Mouse (Mus musculus) myocyte (in vitro differentiated cells): ENCODE results near the gene Lsm6. TPM values are rescaled to one million over a fixed set of nuclear protein-coding genes. Genes with fewer than 3 reads are reported as not detected.

Experiments used
- H3K27me3 ChIP-seq: one replicate; pipeline ENCODE4 v1.6.1; 2011; ENCODE audit not compliant: control insufficient read depth, insufficient read depth, insufficient read length
- H3K36me3 ChIP-seq: one replicate; pipeline ENCODE4 v1.6.1; 2011; ENCODE audit not compliant: control insufficient read depth, insufficient read depth
- H3K4me2 ChIP-seq: one replicate; pipeline ENCODE4 v1.6.1; 2011; ENCODE audit warnings: low read depth, control low read depth
- H3K4me3 ChIP-seq: one replicate; pipeline ENCODE4 v1.5.1; 2011; ENCODE audit warnings: mild to moderate bottlenecking, control low read depth, moderate library complexity
- H3K79me2 ChIP-seq: one replicate; pipeline ENCODE4 v1.6.1; 2011; ENCODE audit not compliant: control insufficient read depth, insufficient read depth
- H3ac ChIP-seq: one replicate; pipeline ENCODE4 v1.6.1; 2011; ENCODE audit not compliant: control insufficient read depth, insufficient read length
- CEBPB ChIP-seq: IDR thresholded peaks from 2 replicates; pipeline ENCODE4 v1.6.1; 2011; ENCODE audit warnings: mild to moderate bottlenecking, moderate library complexity; ENCODE audit not compliant: poor library complexity, insufficient read depth, severe bottlenecking
- E2F4 ChIP-seq: IDR thresholded peaks from one replicate; pipeline ENCODE4 v1.6.1; 2011; ENCODE audit warnings: mild to moderate bottlenecking, control low read depth, moderate library complexity; ENCODE audit not compliant: insufficient read depth
- MAX ChIP-seq: IDR thresholded peaks from one replicate; pipeline ENCODE4 v1.6.1; 2011; ENCODE audit warnings: low read depth, mild to moderate bottlenecking, control low read depth
- MYOD1 ChIP-seq, 3 experiments: IDR thresholded peaks; one replicate each; pipeline ENCODE4 v1.6.1; 2011; ENCODE audit warnings: control low read depth in 2 of 3, low read depth in 2 of 3, mild to moderate bottlenecking in 2 of 3, moderate library complexity in 1 of 3; ENCODE audit not compliant: insufficient read length in 2 of 3, control insufficient read depth in 1 of 3
- MYOG ChIP-seq, 3 experiments: IDR thresholded peaks; one replicate each; pipeline ENCODE4 v1.6.1; 2011; ENCODE audit warnings: control low read depth in 2 of 3, low read depth in 2 of 3, mild to moderate bottlenecking in 2 of 3; ENCODE audit not compliant: insufficient read length in 2 of 3, control insufficient read depth in 1 of 3, insufficient read depth in 1 of 3
- POLR2A ChIP-seq: IDR thresholded peaks from one replicate; pipeline ENCODE4 v1.6.1; 2011; ENCODE audit warnings: low read depth, mild to moderate bottlenecking, control low read depth, moderate library complexity; ENCODE audit not compliant: insufficient read length
- POLR2AphosphoS2 ChIP-seq: IDR thresholded peaks from one replicate; pipeline ENCODE4 v1.6.1; 2011; ENCODE audit warnings: low read depth, control low read depth; ENCODE audit not compliant: insufficient read length
- REST ChIP-seq: IDR thresholded peaks from one replicate; pipeline ENCODE4 v1.6.1; 2011; ENCODE audit warnings: mild to moderate bottlenecking, control low read depth, moderate library complexity; ENCODE audit not compliant: insufficient read depth, insufficient read length
- SRF ChIP-seq: IDR thresholded peaks from one replicate; pipeline ENCODE4 v1.6.1; 2011; ENCODE audit warnings: low read depth; ENCODE audit not compliant: control insufficient read depth, insufficient read length
- TCF12 ChIP-seq: IDR thresholded peaks from one replicate; pipeline ENCODE4 v1.6.1; 2011; ENCODE audit warnings: mild to moderate bottlenecking, control low read depth; ENCODE audit not compliant: poor library complexity, insufficient read depth, severe bottlenecking
- TCF3 ChIP-seq: IDR thresholded peaks from one replicate; pipeline ENCODE4 v1.6.1; 2011; ENCODE audit warnings: low read depth, control low read depth; ENCODE audit not compliant: insufficient read length
- USF1 ChIP-seq: IDR thresholded peaks from one replicate; pipeline ENCODE4 v1.6.1; 2011; ENCODE audit warnings: low read depth, mild to moderate bottlenecking, control low read depth, moderate library complexity
- polyA plus RNA-seq: library from polyadenylated mRNA; unstranded; fragments of >200 nt; fragmentation: generic; extraction: Trizol; gene quantifications from one replicate; pipeline ENCODE4 v1.2.1, GENCODE M21; 2012; ENCODE audit warnings: missing spikeins

The Lsm6 gene
- polyA plus RNA-seq, 1 experiment, result 60.2 TPM

- no peaks in the 10 kb centered on the region for H3K79me2 ChIP-seq
- no peak overlapping the region for H3K4me2 ChIP-seq
- no peak overlapping the region for H3K4me3 ChIP-seq
- TF ChIP-seq E2F4, result no peak
- no peak for TF ChIP-seq TCF12
- TF ChIP-seq CEBPB, result no peak
- no peak for TF ChIP-seq REST
- no peak for TF ChIP-seq USF1
- no peak for TF ChIP-seq MYOD1 (IDR thresholded peaks at IDR 0.05; ENCODE audit: control insufficient read depth in 1 of 3, insufficient read length in 2 of 3, low read depth in 2 of 3)
- TF ChIP-seq MAX, result no peak
- TF ChIP-seq POLR2AphosphoS2, result no peak
- no peak for TF ChIP-seq TCF3
- no peak for TF ChIP-seq SRF
- TF ChIP-seq POLR2A, result no peak
- no peak for TF ChIP-seq MYOG (IDR thresholded peaks at IDR 0.05; ENCODE audit: control insufficient read depth in 1 of 3, insufficient read depth in 1 of 3, insufficient read length in 2 of 3, low read depth in 2 of 3)
- no peaks in the 10 kb centered on the region for H3K36me3 ChIP-seq
- no peaks in the 10 kb centered on the region for H3K27me3 ChIP-seq
- no peak overlapping the region for H3ac ChIP-seq
Measured at GRCm38 (mm10) chr8:78793231-78793630, 27.7 kb downstream of the Lsm6 start.

- no peaks in the 10 kb centered on the region for H3K27me3 ChIP-seq
- H3K4me2 ChIP-seq, result no peak overlapping the region
- no peak overlapping the region for H3K4me3 ChIP-seq
- TF ChIP-seq MAX (no peak), E2F4 (no peak), TCF12 (no peak), MYOG (IDR thresholded peaks at IDR 0.05; ENCODE audit: control insufficient read depth in 1 of 3, insufficient read depth in 1 of 3, insufficient read length in 2 of 3, low read depth in 2 of 3) (no peak), REST (no peak), POLR2A (no peak), SRF (no peak), CEBPB (no peak), TCF3 (no peak), USF1 (no peak), POLR2AphosphoS2 (no peak), MYOD1 (IDR thresholded peaks at IDR 0.05; ENCODE audit: control insufficient read depth in 1 of 3, insufficient read length in 2 of 3, low read depth in 2 of 3) (no peak)
- no peak overlapping the region for H3ac ChIP-seq
- H3K79me2 ChIP-seq, result no peaks in the 10 kb centered on the region
- H3K36me3 ChIP-seq, result no peaks in the 10 kb centered on the region
Measured at GRCm38 (mm10) chr8:78776816-78777215, 44.1 kb downstream of the Lsm6 start.

DNA sequence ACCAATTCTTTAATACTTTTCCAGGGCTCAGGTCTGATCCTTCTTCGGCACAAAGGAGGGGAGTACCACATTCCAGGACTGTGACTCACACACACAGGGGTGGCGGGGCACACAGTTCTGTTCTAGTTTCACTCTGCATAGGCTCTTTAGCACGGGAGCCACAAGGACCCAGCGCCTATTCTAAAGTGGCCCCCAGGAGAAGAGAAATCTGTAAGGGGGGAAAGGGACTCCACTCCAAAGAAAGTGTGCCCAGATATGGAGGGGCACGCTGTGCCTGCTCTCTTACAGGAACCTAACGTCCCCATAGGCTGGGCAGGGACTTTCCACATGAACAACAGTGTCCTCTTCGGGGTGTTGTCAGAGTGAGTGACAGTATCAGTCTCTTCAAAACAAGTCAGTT is 49.7 kb downstream of the Lsm6 start:
- no peaks in the 10 kb centered on the region for H3K27me3 ChIP-seq
- H3K4me3 ChIP-seq, result peak overlapping the region; percentile 11
- H3ac ChIP-seq, result no peak overlapping the region
- no peaks in the 10 kb centered on the region for H3K79me2 ChIP-seq
- no peaks in the 10 kb centered on the region for H3K36me3 ChIP-seq
- peak overlapping the region; percentile 64 for H3K4me2 ChIP-seq
- no peak for TF ChIP-seq MYOG (IDR thresholded peaks at IDR 0.05; ENCODE audit: control insufficient read depth in 1 of 3, insufficient read depth in 1 of 3, insufficient read length in 2 of 3, low read depth in 2 of 3)
- no peak for TF ChIP-seq SRF
- no peak for TF ChIP-seq REST
- TF ChIP-seq MYOD1 (IDR thresholded peaks at IDR 0.05; ENCODE audit: control insufficient read depth in 1 of 3, insufficient read length in 2 of 3, low read depth in 2 of 3), result no peak

GRCm38 (mm10) chr8:78770584-78770983 is 50.4 kb downstream of the Lsm6 start:
- TF ChIP-seq REST (no peak), SRF (no peak), TCF3 (no peak)
- no peak overlapping the region for H3K4me3 ChIP-seq
- no peaks in the 10 kb centered on the region for H3K27me3 ChIP-seq
- H3K4me2 ChIP-seq, result no peak overlapping the region
- H3K36me3 ChIP-seq, result no peaks in the 10 kb centered on the region
- no peak overlapping the region for H3ac ChIP-seq
- no peaks in the 10 kb centered on the region for H3K79me2 ChIP-seq

GRCm38 (mm10) chr8:78765556-78765955 is 55.4 kb downstream of the Lsm6 start:
- H3K4me2 ChIP-seq, result no peak overlapping the region

More at GRCm38 (mm10) chr8:78765556-78765955, 55.4 kb downstream of the Lsm6 start:
- Histone ChIP-seq H3K4me3 (no peak overlapping the region), H3K27me3 (no peaks in the 10 kb centered on the region), H3K79me2 (no peaks in the 10 kb centered on the region), H3ac (no peak overlapping the region), H3K36me3 (no peaks in the 10 kb centered on the region)
- TF ChIP-seq TCF12 (no peak), E2F4 (no peak), MAX (no peak), USF1 (no peak), MYOG (IDR thresholded peaks at IDR 0.05; ENCODE audit: control insufficient read depth in 1 of 3, insufficient read depth in 1 of 3, insufficient read length in 2 of 3, low read depth in 2 of 3) (no peak), TCF3 (no peak), POLR2A (no peak), MYOD1 (IDR thresholded peaks at IDR 0.05; ENCODE audit: control insufficient read depth in 1 of 3, insufficient read length in 2 of 3, low read depth in 2 of 3) (no peak), CEBPB (no peak), SRF (no peak), POLR2AphosphoS2 (no peak), REST (no peak)
